Mouse (Mus musculus) stomach, embryonic 14.5 days (tissue): ENCODE data around the gene Bhlhe40. TPM values are rescaled to one million over a fixed set of nuclear protein-coding genes. Genes with fewer than 3 reads are reported as not detected.
A peak's percentile ranks its signal among the peaks of the same experiment; 100 is the strongest.

Source experiments
- ATAC-seq: fragments of 200-750 bp; cut with Nextera tagmentation; 2 replicates; pipeline ENCODE4 v1.8.0; 2017; ENCODE audit warnings: low read depth, moderate TSS enrichment; ENCODE audit not compliant: insufficient number of reproducible peaks, insufficient read depth, low FRiP score
- H3K27ac ChIP-seq: fragments of 300-500 bp; sonication (generic); 2 replicates; pipeline ENCODE4 v1.5.1; 2014; ENCODE audit warnings: mild to moderate bottlenecking, low read length, moderate library complexity, mixed read lengths
- H3K27me3 ChIP-seq: fragments of 300-500 bp; sonication (generic); 2 replicates; pipeline ENCODE4 v1.6.1; 2014; ENCODE audit warnings: low read length, control low read depth, mixed read lengths; ENCODE audit not compliant: control insufficient read depth, insufficient read depth
- H3K36me3 ChIP-seq: fragments of 300-500 bp; sonication (generic); 2 replicates; pipeline ENCODE4 v1.6.1; 2014; ENCODE audit warnings: mild to moderate bottlenecking, control low read depth, low read length, moderate library complexity, mixed read lengths; ENCODE audit not compliant: control insufficient read depth, insufficient read depth
- H3K4me1 ChIP-seq: fragments of 300-500 bp; sonication (generic); 2 replicates; pipeline ENCODE4 v1.6.1; 2014; ENCODE audit warnings: low read length, control low read depth, mixed read lengths; ENCODE audit not compliant: control insufficient read depth, insufficient read depth
- H3K4me2 ChIP-seq: fragments of 300-500 bp; sonication (generic); replicated peaks from 2 replicates; pipeline ENCODE4 v1.6.1; 2014; ENCODE audit warnings: low read depth, low read length, control low read depth
- H3K4me3 ChIP-seq: fragments of 300-500 bp; sonication (generic); 2 replicates; pipeline ENCODE4 v1.5.1; 2014; ENCODE audit warnings: low read depth, low read length, control low read depth
- H3K9ac ChIP-seq: fragments of 300-500 bp; sonication (generic); replicated peaks from 2 replicates; pipeline ENCODE4 v1.6.1; 2014; ENCODE audit warnings: low read depth, mild to moderate bottlenecking, control low read depth, low read length, moderate library complexity, mixed read lengths
- H3K9me3 ChIP-seq: fragments of 300-500 bp; sonication (generic); 2 replicates; pipeline ENCODE4 v1.6.1; 2016; ENCODE audit warnings: low read depth, low read length, control low read depth; ENCODE audit not compliant: control insufficient read depth
- WGBS: fragments of 180-500 bp; shearing (Covaris S2); extraction: QIAGEN DNeasy Blood & Tissue Kit; methylation state at CpG from one replicate; pipeline ENCODE4 v1.1.7; 2014; 5-methylcytosine and 5-hydroxymethylcytosine counted together
- polyA plus RNA-seq: library from polyadenylated mRNA; unstranded; fragments of >200 nt; fragmentation: Nextera tagmentation; extraction: Ambion mirVana; gene quantifications from 2 replicates; pipeline ENCODE4 v1.2.1, GENCODE M21; 2014

The Bhlhe40 gene
- polyA plus RNA-seq, 1 experiment from 2014 or later, result 19.8 TPM

DNA sequence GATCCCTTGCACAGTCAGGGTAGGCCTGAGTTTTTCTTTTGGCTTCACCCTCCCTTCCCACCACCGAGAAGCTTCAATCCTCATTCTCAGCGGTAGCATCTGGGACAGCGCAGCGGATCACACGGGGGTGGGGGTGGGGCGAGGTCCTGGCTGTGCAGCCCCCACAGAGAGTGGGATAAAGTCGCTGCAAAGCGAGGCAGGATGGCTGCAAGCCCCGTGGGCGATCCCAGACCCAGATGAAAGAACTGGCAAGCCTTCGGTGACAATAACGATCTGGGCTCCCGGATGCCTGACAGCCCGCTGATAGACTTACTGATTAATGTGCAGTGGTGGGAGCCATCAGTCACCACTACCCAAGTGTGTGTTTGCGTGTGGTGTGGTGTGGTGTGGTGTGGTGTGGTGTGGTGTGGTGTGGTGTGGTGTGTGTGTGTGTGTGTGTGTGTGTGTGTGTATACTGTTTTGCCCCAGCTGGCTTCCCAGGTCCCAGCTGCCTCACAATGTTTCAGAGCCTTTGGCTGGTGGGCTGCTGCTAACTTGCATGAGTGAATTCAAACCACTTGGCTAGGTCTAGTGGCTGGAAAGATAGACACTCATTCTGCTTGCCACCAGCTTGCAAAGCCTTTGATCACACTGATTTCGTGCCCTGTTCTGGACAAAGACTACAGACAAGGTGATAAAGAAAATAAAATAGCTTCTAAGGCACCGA is 40.4 kb downstream of the Bhlhe40 start:
- no peaks in the 10 kb centered on the region for H3K9me3 ChIP-seq
- no peaks in the 10 kb centered on the region for H3K27me3 ChIP-seq
- no peak for ATAC-seq
- 0 out of 2 replicates have a peak, but pooled peaks cover 2% of the 10 kb centered on the region for H3K4me1 ChIP-seq
- H3K27ac ChIP-seq, result no peak overlapping the region
- H3K9ac ChIP-seq, result no peak overlapping the region
- 24% methylated on average over 17 of the region's 17 CpGs for WGBS
- no peaks in the 10 kb centered on the region for H3K36me3 ChIP-seq
- no peak overlapping the region; the same call in 1 of the 2 replicates for H3K4me2 ChIP-seq
- H3K4me3 ChIP-seq, result no peak overlapping the region

DNA sequence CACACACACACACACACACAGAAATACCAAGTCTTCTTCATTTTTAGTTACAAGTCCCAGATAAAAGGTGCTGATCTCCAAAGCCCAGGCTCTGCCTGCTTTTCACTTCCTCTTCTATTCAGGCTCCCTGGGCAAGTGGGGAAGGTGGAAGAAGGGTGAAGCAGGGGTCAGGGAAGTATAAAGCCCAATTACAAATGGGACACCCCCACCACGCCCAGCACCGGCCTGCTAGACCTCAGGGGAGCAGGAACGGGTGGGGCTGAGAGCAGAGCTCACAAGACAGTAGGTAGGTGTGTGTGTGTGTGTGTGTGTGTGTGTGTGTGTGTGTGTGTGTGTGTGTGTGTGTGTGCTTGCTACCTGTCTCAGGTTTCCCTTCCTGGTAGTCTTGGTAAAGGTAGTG is 42.2 kb downstream of the Bhlhe40 start:
- 45% methylated on average over 3 of the region's 3 CpGs for WGBS
- H3K4me2 ChIP-seq, result no peak overlapping the region
- H3K27me3 ChIP-seq, result no peaks in the 10 kb centered on the region
- no peak overlapping the region for H3K27ac ChIP-seq
- H3K9ac ChIP-seq, result no peak overlapping the region
- no peaks in the 10 kb centered on the region for H3K36me3 ChIP-seq
- no peak; the same call in 1 of the 2 replicates for ATAC-seq
- no peak overlapping the region for H3K4me3 ChIP-seq
- H3K9me3 ChIP-seq, result no peaks in the 10 kb centered on the region
- 0 out of 2 replicates have a peak, but pooled peaks cover 2% of the 10 kb centered on the region for H3K4me1 ChIP-seq

DNA sequence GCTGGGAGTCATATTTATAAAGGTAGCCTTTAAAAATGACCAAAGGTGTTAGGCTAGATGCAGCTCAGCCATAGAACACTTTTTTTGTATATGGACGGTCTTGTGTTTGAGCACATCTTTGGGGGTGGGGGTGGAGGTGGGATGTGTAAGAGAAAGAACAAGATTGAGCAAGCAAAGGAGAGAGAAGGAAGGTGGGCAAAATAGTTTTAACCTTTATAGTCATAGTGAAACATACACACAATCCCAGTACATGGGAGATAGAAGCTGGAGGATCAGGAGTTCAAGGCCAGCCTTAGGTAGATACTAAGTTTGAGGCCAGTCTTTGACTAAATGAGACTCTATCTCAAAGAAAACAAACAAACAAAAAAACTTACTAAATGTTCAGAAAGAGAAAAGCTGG is 42.7 kb downstream of the Bhlhe40 start:
- Histone ChIP-seq H3K27ac (no peak overlapping the region), H3K9me3 (no peaks in the 10 kb centered on the region), H3K9ac (no peak overlapping the region), H3K4me2 (no peak overlapping the region), H3K27me3 (no peaks in the 10 kb centered on the region), H3K36me3 (no peaks in the 10 kb centered on the region), H3K4me1 (0 out of 2 replicates have a peak, but pooled peaks cover 2% of the 10 kb centered on the region), H3K4me3 (no peak overlapping the region)
- ATAC-seq, result no peak
- 76% methylated on average over 1 of the region's 1 CpGs for WGBS

DNA sequence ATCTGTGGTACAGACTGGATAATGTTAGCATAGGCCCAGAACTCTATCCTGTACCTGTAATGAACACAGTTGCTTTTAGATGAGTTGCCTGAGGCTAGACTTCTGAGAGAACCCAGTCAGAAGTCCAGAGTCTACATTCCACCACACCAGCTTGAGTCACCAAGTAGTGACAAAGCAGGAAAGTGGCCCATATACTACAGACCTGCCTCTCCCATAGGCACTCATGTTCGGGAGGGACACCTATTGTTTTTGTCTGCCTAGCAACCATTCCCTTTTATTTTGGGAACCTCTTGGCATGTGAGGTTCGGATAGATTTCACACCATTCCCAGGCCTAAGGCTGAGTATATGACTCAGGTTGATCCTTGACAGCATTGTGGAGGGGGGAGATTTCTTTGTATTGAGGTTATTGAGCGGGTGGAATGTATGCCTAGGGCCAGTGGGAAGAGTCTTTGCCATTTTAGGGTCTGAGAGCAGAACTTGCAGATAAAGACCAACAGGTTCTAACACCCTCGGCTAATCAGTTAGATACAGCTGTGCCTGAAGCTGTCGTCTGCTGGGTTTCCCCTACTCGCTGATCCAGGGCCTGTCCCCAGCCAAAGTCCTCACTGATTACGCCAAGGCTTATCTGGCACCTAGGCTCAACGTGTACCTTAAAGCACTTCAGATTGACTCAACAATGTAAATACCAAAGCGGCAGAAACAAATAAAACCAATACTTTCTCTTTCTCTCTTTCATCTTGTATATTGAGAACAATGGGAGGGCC is 44.1 kb downstream of the Bhlhe40 start:
- Histone ChIP-seq H3K4me1 (peaks cover 7% of the 10 kb centered on the region; the same call in 1 of the 2 replicates), H3K4me2 (no peak overlapping the region), H3K9ac (no peak overlapping the region), H3K36me3 (no peaks in the 10 kb centered on the region), H3K9me3 (no peaks in the 10 kb centered on the region), H3K27ac (no peak overlapping the region), H3K4me3 (no peak overlapping the region), H3K27me3 (no peaks in the 10 kb centered on the region)
- 60% methylated on average over 9 of the region's 9 CpGs for WGBS
- no peak for ATAC-seq

DNA sequence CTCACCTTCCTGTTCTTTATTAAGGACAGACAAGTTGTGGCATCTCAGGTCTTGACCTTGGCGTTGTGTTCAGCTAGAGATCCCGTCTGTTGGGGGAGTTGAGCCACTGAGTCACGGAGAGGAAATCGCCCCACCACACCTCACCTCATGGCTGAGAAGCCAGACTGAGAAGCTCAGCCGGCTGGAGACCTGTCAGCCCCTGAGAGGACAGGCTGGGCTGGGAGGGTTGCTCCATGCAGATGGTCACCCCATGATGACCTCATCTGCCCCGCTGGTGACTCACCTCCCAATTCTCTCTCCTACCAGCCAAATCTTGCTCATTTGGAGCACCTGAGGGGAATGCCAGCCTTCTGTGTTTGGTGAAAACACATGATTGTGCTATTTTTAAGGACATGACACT is 45.5 kb downstream of the Bhlhe40 start:
- Histone ChIP-seq H3K4me3 (no peak overlapping the region), H3K27ac (no peak overlapping the region), H3K27me3 (no peaks in the 10 kb centered on the region), H3K9me3 (no peaks in the 10 kb centered on the region), H3K36me3 (no peaks in the 10 kb centered on the region), H3K4me2 (no peak overlapping the region), H3K9ac (no peak overlapping the region), H3K4me1 (peaks cover 8% of the 10 kb centered on the region; the same call in 1 of the 2 replicates)
- 50% methylated on average over 6 of the region's 6 CpGs for WGBS
- no peak for ATAC-seq

DNA sequence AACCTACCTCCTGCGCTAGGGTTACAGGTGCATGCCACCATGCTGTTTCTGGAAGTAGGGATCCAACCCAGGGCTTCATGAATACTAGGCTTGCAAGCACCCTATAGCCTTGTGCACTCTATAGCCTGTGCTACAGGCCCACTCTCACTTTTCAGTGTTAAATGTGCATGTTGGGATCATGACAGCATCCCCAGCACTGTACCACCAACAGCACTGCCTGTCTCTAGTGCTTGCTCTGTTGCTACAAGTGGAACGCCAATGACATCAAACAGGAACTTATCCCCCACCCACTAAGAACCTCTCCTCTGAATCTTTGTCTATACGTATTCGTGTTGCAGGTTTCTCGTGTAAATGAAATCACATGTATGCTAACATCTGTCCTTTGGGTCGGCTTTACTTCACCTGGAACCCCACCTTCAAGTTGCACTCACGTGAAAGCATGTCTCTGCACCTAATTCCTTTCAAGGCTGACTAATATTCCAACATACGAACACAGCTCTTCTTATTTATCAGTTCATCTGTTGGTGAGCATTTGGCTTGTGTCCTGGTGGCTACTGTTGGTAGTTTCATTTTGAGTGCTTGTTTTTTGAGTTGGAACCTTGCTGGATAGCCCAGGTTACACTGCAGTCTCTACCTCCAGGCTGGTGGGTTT is 46.7 kb downstream of the Bhlhe40 start:
- H3K4me3 ChIP-seq, result no peak overlapping the region
- H3K27ac ChIP-seq, result no peak overlapping the region
- WGBS, result 86% methylated on average over 8 of the region's 8 CpGs
- no peak overlapping the region for H3K4me2 ChIP-seq
- no peaks in the 10 kb centered on the region for H3K36me3 ChIP-seq
- no peaks in the 10 kb centered on the region for H3K27me3 ChIP-seq
- H3K9me3 ChIP-seq, result no peaks in the 10 kb centered on the region
- H3K9ac ChIP-seq, result no peak overlapping the region
- peaks cover 7% of the 10 kb centered on the region; the same call in 1 of the 2 replicates for H3K4me1 ChIP-seq
- no peak for ATAC-seq

DNA sequence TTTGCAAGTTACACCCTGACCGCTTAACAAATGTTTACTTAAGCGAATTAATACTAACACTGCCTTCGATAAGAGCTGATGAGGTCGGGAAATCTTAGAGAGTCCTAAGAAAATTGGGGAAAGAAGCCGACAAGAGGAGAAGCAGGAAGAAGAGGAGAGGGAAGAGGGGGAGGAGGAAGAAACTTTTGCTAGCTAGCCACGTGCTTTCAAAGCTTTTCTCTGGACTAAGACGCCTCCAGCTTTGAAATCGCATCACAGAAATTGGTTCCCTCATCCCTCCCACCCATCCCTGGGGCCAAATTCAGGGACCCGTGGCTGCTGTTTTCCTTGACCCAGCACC is 48.7 kb downstream of the Bhlhe40 start:
- Histone ChIP-seq H3K27me3 (no peaks in the 10 kb centered on the region), H3K36me3 (no peaks in the 10 kb centered on the region), H3K4me2 (peak overlapping the region; percentile 74), H3K9ac (no peak overlapping the region), H3K4me1 (peaks cover 6% of the 10 kb centered on the region; the same call in 1 of the 2 replicates), H3K4me3 (peak overlapping the region; percentile 25), H3K27ac (no peak overlapping the region), H3K9me3 (no peaks in the 10 kb centered on the region)
- ATAC-seq, result no peak
- 12% methylated on average over 9 of the region's 9 CpGs for WGBS

DNA sequence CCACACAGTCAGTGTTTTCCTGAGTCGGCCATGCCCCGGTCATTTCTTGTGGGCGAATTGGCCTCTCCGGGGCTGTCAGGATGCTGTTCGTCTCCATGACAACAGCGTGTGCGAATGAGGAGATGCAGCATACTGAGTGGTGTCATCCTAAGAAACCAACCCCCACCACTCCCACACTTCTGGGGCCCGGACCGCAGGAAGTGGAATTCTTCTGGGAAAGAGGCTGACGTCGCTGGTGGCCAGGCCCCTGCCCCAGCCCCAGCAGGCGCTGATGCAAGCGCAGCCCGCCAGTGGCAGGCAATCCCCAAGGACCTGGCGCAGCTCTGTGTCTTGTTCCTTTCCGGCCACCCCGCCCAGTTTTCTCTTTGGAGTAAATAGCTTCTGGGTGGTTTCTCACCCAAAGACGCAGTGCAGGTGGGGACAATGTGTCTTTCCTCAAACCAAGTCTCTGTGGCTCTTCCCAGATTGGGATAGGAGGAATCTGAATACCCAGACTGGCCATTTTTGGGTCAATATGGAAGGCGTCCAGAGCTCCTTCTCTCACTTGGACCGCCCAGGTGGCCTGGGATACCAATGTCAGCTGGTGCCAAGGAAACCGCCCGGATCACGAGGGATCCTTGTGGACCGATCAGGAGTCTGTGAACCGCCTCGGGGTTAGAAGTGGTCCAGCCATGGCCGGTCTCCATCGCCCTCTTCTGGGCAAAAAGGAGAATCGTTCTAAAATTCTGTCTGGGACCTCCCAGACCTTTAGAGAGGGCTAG is 49.2 kb downstream of the Bhlhe40 start:
- Histone ChIP-seq H3K9me3 (no peaks in the 10 kb centered on the region), H3K9ac (no peak overlapping the region), H3K36me3 (no peaks in the 10 kb centered on the region), H3K4me2 (peak overlapping the region; percentile 74), H3K4me3 (peak overlapping the region; percentile 25), H3K27me3 (no peaks in the 10 kb centered on the region), H3K27ac (no peak overlapping the region), H3K4me1 (peaks cover 6% of the 10 kb centered on the region; the same call in 1 of the 2 replicates)
- ATAC-seq, result peak; percentile 84
- WGBS, result under 1% methylated on average over 29 of the region's 29 CpGs
